Mouse (Mus musculus) lung, adult 2 months (tissue): Measurements from ENCODE around the gene Dars2. TPM values are rescaled to one million over a fixed set of nuclear protein-coding genes. Genes with fewer than 3 reads are reported as not detected.

Experiments used
- DNase-seq: peaks from one replicate; pipeline ENCODE4 v3.0.0; 2022
- H3K4me1 ChIP-seq: fragments of 200-500 bp; 2 replicates; pipeline ENCODE4 v1.6.1; 2011; ENCODE audit warnings: low read length; ENCODE audit not compliant: control insufficient read depth, insufficient read depth
- H3K4me3 ChIP-seq: fragments of 200-500 bp; replicated peaks from 2 replicates; pipeline ENCODE3; 2011; ENCODE audit warnings: low read depth, mild to moderate bottlenecking, control low read depth, low read length; ENCODE audit errors: extremely low read depth
- CTCF ChIP-seq: fragments of 200-500 bp; IDR thresholded peaks from 2 replicates; pipeline ENCODE4 v1.5.1; 2011; ENCODE audit warnings: mild to moderate bottlenecking, low read length, control low read depth; ENCODE audit not compliant: insufficient read depth
- POLR2A ChIP-seq: fragments of 200-500 bp; IDR thresholded peaks from 2 replicates; pipeline ENCODE4 v1.6.1; 2011; ENCODE audit warnings: low read depth, mild to moderate bottlenecking, control low read depth, low read length, borderline replicate concordance; ENCODE audit errors: extremely low read depth
- WGBS: fragments of 180-500 bp; shearing (Covaris S2); methylation state at CpG from one replicate; pipeline ENCODE4 v1.1.7; 2018; 5-methylcytosine and 5-hydroxymethylcytosine counted together
- polyA plus RNA-seq: library from polyadenylated mRNA; depleted of rRNA; stranded (reverse); fragments of >200 nt; gene quantifications from 2 replicates; pipeline ENCODE4 v1.2.3, GENCODE M21; 2012; rRNA removed

Gene Dars2
- polyA plus RNA-seq, 1 experiment, result 10.6 TPM

DNA sequence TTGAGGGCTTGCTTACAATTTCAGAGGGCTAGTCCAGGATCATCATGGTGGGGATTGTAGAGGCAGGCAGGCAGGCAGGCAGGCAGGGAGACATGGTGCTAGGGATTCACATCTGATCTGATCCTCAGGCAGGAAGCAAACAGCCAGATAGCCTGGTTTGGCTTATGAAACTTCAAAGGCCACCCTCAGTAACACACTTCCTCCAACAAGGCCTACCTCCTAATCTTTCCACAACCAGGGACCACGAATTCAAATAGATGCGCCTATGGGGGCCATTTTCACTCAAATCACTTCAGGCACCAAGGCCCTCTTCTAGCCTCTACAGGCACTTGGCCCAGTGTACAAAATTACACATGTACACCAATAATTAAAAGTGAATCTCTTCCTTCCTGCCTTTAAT, 43.3 kb downstream of the Dars2 start:
- no peak overlapping the region for H3K4me3 ChIP-seq
- TF ChIP-seq POLR2A, result no peak
- no peak for TF ChIP-seq CTCF
- no peak for DNase-seq
- 85% methylated on average over 2 of the region's 2 CpGs for WGBS
- no peaks in the 10 kb centered on the region; the same call in 1 of the 2 replicates for H3K4me1 ChIP-seq

DNA sequence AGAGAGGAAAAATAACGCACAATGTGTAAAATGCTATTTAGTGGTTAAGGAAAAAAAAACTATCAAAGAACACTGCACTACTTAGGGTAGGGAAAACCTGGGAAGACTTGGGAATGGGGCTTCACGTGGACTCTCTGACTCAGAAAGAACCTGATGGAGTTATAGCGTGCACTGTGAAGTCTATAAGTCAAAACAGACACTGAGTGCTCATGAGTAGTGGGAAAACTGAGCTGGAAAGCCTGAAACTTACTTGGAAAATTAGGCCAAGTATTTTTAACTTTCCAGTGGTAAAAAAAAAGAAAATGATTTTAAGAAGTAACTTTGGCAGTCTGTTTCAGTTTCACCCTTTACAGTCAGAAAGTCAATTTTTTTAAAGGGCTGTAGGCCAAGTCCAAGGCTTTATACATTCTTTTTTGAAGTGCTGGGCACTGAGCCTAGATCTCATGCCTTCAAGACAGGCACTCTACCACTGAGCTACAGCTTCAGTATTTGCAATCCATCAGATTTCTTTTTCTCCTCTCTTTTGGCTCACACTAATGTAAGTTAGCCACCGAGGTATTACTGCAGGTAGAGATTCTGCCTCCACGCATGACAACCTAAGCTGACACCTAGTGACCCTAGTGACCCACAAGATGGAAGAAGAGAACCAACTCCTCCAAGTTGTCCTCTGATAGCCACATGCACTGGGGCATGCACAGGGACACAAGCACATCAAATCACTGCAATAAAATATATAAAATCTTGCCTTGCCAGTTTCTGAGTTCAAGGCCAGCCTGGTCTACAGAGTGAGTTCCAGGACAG, 44.8 kb downstream of the Dars2 start:
- Histone ChIP-seq H3K4me1 (no peaks in the 10 kb centered on the region; the same call in 1 of the 2 replicates), H3K4me3 (no peak overlapping the region)
- 67% methylated on average over 5 of the region's 5 CpGs for WGBS
- DNase-seq, result no peak
- TF ChIP-seq POLR2A, result no peak

DNA sequence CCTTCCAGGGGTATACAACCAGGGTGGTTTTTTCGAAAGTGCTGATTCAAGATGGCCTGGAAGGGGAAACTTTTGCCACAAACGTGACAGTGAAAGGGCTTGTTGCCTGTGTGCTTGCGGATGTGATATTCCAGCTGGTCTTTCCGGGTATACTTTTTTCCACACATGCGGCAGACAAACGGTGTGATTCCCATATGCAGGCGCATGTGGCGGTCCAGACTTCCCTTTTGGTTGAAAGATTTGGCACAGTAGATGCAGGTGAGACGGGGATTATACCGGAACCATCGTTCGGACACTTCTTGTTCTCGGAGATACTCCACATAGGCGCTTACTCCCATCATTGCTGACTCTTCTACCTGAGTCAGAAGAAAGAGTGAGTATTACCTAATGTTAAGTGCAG, 50.4 kb downstream of the Dars2 start:
- H3K4me1 ChIP-seq, result no peaks in the 10 kb centered on the region
- WGBS, result 96% methylated on average over 14 of the region's 14 CpGs
- H3K4me3 ChIP-seq, result no peak overlapping the region
- TF ChIP-seq POLR2A, result no peak
- no peak for TF ChIP-seq CTCF
- no peak for DNase-seq

DNA sequence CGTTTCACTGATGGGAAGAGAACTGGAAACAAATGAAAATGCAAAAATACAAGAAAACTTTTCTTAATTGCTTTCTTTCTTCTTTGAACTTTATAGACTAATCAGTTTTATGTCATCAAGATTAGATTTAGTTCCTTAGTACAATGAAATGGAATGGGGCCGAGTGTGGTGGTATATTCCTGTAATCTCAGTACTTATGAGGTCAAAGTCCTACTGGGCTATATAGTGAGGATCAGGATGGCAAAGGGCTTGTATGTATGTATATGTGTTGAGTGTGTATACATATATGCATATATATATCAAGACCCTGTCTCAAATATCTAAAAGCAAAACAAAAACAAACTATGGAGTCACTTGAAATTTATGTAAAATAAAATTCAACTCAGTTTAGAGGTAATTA, 54.1 kb downstream of the Dars2 start:
- DNase-seq, result no peak
- WGBS, result 87% methylated on average over 2 of the region's 2 CpGs
- no peak overlapping the region for H3K4me3 ChIP-seq
- no peaks in the 10 kb centered on the region for H3K4me1 ChIP-seq
- no peak for TF ChIP-seq POLR2A
- no peak for TF ChIP-seq CTCF

DNA sequence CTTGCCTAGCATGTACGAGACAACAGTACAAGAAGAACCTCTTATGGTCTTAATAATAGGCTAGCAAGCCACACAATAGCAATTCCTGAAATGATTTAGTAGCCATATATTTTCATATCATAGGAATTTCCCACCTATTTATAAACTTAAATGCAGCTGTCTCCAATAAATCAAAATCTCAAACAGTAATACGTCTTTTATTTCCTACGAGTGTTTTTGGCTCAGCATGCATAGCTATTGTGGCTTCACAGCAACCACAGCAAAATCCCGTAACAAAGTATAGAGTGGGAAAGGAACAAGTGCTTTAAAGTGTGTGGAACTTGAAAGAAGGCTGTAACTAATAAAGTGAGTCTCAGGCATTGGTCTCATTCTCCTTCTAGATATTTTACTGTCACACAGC, 60.0 kb downstream of the Dars2 start:
- 69% methylated on average over 4 of the region's 4 CpGs for WGBS
- DNase-seq, result no peak
- no peaks in the 10 kb centered on the region; the same call in 1 of the 2 replicates for H3K4me1 ChIP-seq
- no peak overlapping the region for H3K4me3 ChIP-seq
- no peak for TF ChIP-seq CTCF
- no peak for TF ChIP-seq POLR2A

DNA sequence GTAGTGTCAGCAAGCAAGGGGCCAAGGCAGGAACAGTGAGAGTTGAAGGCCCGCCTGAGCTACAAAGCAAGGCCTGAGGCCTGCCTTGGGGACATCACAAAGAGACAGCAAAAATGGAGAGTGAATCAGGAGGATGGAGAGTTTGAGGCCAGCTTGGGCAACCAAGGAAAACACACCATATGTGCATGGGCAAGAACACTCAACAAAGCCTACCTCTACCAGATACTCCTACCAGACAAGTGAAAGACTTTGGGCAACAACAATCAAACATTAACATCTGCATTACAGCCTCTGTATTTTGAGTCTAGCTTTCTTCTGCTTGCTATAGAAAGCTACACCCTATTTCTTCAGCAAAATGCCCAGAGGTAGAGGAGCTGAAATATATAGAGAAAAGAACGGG, 62.4 kb downstream of the Dars2 start:
- H3K4me1 ChIP-seq, result no peaks in the 10 kb centered on the region; the same call in 1 of the 2 replicates
- DNase-seq, result no peak
- TF ChIP-seq POLR2A (no peak), CTCF (no peak)
- WGBS, result 86% methylated on average over 2 of the region's 2 CpGs
- H3K4me3 ChIP-seq, result no peak overlapping the region

- Histone ChIP-seq H3K4me1 (no peaks in the 10 kb centered on the region; the same call in 1 of the 2 replicates), H3K4me3 (no peak overlapping the region)
- TF ChIP-seq CTCF (no peak), POLR2A (no peak)
- WGBS, result 90% methylated on average over 5 of the region's 5 CpGs
- DNase-seq, result no peak
These were observed 64.0 kb downstream of the Dars2 start for GRCm38 (mm10) chr1:161006471-161006870.

- TF ChIP-seq CTCF (no peak), POLR2A (no peak)
- DNase-seq, result no peak
- H3K4me3 ChIP-seq, result no peak overlapping the region
- H3K4me1 ChIP-seq, result no peaks in the 10 kb centered on the region; the same call in 1 of the 2 replicates
- 49% methylated on average over 3 of the region's 3 CpGs for WGBS
These were observed 64.9 kb downstream of the Dars2 start for GRCm38 (mm10) chr1:161005526-161005925.

DNA sequence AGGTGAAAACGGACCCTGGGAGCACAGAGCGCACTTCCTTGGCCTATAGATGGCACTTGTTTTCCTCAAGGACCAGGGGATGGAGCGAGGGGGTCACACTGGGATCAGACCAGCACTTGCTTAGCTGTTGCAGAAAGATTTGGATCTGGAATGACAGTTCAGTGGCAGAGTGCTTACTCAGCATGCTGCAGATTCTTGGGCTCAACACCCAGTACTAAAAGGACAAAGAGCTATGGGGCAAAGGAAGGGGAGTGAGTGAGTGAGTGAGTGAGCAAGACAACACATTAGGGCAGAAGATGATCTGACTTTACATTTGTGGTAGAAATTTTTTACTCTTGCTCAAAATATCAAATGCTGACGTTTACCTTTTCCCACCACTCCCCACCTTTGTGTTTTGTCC, 65.5 kb downstream of the Dars2 start:
- Histone ChIP-seq H3K4me1 (no peaks in the 10 kb centered on the region; the same call in 1 of the 2 replicates), H3K4me3 (no peak overlapping the region)
- WGBS, result 68% methylated on average over 4 of the region's 4 CpGs
- no peak for TF ChIP-seq CTCF
- no peak for TF ChIP-seq POLR2A
- DNase-seq, result no peak

- Histone ChIP-seq H3K4me1 (no peaks in the 10 kb centered on the region), H3K4me3 (no peak overlapping the region)
- 56% methylated on average over 6 of the region's 6 CpGs for WGBS
- DNase-seq, result no peak
- TF ChIP-seq POLR2A (no peak), CTCF (no peak)
These were observed 76.6 kb downstream of the Dars2 start for GRCm38 (mm10) chr1:160993851-160994250.

Other genes starting within 250 kb of the Dars2 start
- gene Rc3h1, start 164.2 kb downstream of the Dars2 start, polyA plus RNA-seq, result 15.6 and 16.0 TPM in 2 replicates
- 0.88 and 1.2 TPM in 2 replicates for gene Serpinc1, start 92.1 kb downstream of the Dars2 start, polyA plus RNA-seq
- gene Zbtb37, start 35.8 kb downstream of the Dars2 start, polyA plus RNA-seq, result 1.4 and 3.4 TPM in 2 replicates
- gene Cenpl, start 55 bp upstream of the Dars2 start, polyA plus RNA-seq, result 0.70 and 1.1 TPM in 2 replicates
- 6.8 and 10.6 TPM in 2 replicates for gene Klhl20, start 60.9 kb upstream of the Dars2 start, polyA plus RNA-seq
- gene Ankrd45, start 72.0 kb upstream of the Dars2 start, polyA plus RNA-seq, result 1.0 and 1.1 TPM in 2 replicates
- not detected in 2 replicates for gene Tex50, start 88.7 kb upstream of the Dars2 start, polyA plus RNA-seq
- gene Prdx6, start 180.6 kb upstream of the Dars2 start, polyA plus RNA-seq, result 304 and 466 TPM in 2 replicates